Mouse (Mus musculus) stomach, embryonic 14.5 days (tissue): ENCODE data around the gene Retnlg. TPM values are rescaled to one million over a fixed set of nuclear protein-coding genes. Genes with fewer than 3 reads are reported as not detected.

Experiments
- ATAC-seq: fragments of 200-750 bp; cut with Nextera tagmentation; 2 replicates; pipeline ENCODE4 v1.8.0; 2017; ENCODE audit warnings: low read depth, moderate TSS enrichment; ENCODE audit not compliant: insufficient number of reproducible peaks, insufficient read depth, low FRiP score
- H3K27ac ChIP-seq: fragments of 300-500 bp; sonication (generic); 2 replicates; pipeline ENCODE4 v1.5.1; 2014; ENCODE audit warnings: mild to moderate bottlenecking, low read length, moderate library complexity, mixed read lengths
- H3K27me3 ChIP-seq: fragments of 300-500 bp; sonication (generic); 2 replicates; pipeline ENCODE4 v1.6.1; 2014; ENCODE audit warnings: low read length, control low read depth, mixed read lengths; ENCODE audit not compliant: control insufficient read depth, insufficient read depth
- H3K36me3 ChIP-seq: fragments of 300-500 bp; sonication (generic); 2 replicates; pipeline ENCODE4 v1.6.1; 2014; ENCODE audit warnings: mild to moderate bottlenecking, control low read depth, low read length, moderate library complexity, mixed read lengths; ENCODE audit not compliant: control insufficient read depth, insufficient read depth
- H3K4me1 ChIP-seq: fragments of 300-500 bp; sonication (generic); 2 replicates; pipeline ENCODE4 v1.6.1; 2014; ENCODE audit warnings: low read length, control low read depth, mixed read lengths; ENCODE audit not compliant: control insufficient read depth, insufficient read depth
- H3K4me2 ChIP-seq: fragments of 300-500 bp; sonication (generic); replicated peaks from 2 replicates; pipeline ENCODE4 v1.6.1; 2014; ENCODE audit warnings: low read depth, low read length, control low read depth
- H3K4me3 ChIP-seq: fragments of 300-500 bp; sonication (generic); 2 replicates; pipeline ENCODE4 v1.5.1; 2014; ENCODE audit warnings: low read depth, low read length, control low read depth
- H3K9ac ChIP-seq: fragments of 300-500 bp; sonication (generic); replicated peaks from 2 replicates; pipeline ENCODE4 v1.6.1; 2014; ENCODE audit warnings: low read depth, mild to moderate bottlenecking, control low read depth, low read length, moderate library complexity, mixed read lengths
- H3K9me3 ChIP-seq: fragments of 300-500 bp; sonication (generic); 2 replicates; pipeline ENCODE4 v1.6.1; 2016; ENCODE audit warnings: low read depth, low read length, control low read depth; ENCODE audit not compliant: control insufficient read depth
- WGBS: fragments of 180-500 bp; shearing (Covaris S2); extraction: QIAGEN DNeasy Blood & Tissue Kit; methylation state at CpG from one replicate; pipeline ENCODE4 v1.1.7; 2014; 5-methylcytosine and 5-hydroxymethylcytosine counted together
- polyA plus RNA-seq: library from polyadenylated mRNA; unstranded; fragments of >200 nt; fragmentation: Nextera tagmentation; extraction: Ambion mirVana; gene quantifications from 2 replicates; pipeline ENCODE4 v1.2.1, GENCODE M21; 2014

Retnlg gene
- polyA plus RNA-seq, 1 experiment from 2014 or later, result 1.2 TPM

- no peak for ATAC-seq
- WGBS, result 67% methylated on average over 2 of the region's 2 CpGs
Measured at GRCm38 (mm10) chr16:48867690-48868089, 4.7 kb upstream of the Retnlg start.

GRCm38 (mm10) chr16:48868663-48869062, 3.8 kb upstream of the Retnlg start:
- no peak overlapping the region for H3K27ac ChIP-seq
- 33% methylated on average over 1 of the region's 1 CpGs for WGBS
- H3K9ac ChIP-seq, result no peak overlapping the region
- no peaks in the 10 kb centered on the region for H3K9me3 ChIP-seq
- no peak overlapping the region for H3K4me3 ChIP-seq
- H3K4me1 ChIP-seq, result no peaks in the 10 kb centered on the region
- H3K36me3 ChIP-seq, result no peaks in the 10 kb centered on the region
- H3K27me3 ChIP-seq, result no peaks in the 10 kb centered on the region
- H3K4me2 ChIP-seq, result no peak overlapping the region
- no peak for ATAC-seq

More at GRCm38 (mm10) chr16:48867690-48868089, 4.7 kb upstream of the Retnlg start:
- Histone ChIP-seq H3K4me2 (no peak overlapping the region), H3K9me3 (no peaks in the 10 kb centered on the region), H3K9ac (no peak overlapping the region), H3K4me3 (no peak overlapping the region), H3K27me3 (no peaks in the 10 kb centered on the region), H3K4me1 (no peaks in the 10 kb centered on the region), H3K27ac (no peak overlapping the region), H3K36me3 (no peaks in the 10 kb centered on the region)

DNA sequence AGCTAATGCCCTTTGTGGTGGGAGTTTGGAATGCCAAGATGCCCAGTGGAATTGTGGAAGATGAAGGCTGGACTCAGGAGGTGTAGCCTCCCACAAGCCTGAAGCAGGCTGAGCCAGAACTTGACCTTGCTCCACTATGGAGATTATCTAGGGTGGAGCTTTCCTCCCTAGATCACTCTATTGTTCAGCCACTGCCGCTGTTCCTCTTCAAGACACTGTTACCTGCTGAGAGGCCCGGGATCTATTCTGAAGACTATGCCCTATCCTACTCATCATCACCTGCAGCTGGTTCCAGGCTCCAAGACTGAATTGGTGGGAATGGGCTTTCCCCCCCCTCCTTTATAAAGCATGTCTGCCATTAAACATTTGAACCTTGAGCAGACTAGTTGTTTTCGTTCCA, 2.8 kb upstream of the Retnlg start:
- Histone ChIP-seq H3K27ac (no peak overlapping the region), H3K9ac (no peak overlapping the region), H3K9me3 (no peaks in the 10 kb centered on the region), H3K4me3 (no peak overlapping the region), H3K36me3 (no peaks in the 10 kb centered on the region), H3K27me3 (no peaks in the 10 kb centered on the region), H3K4me1 (no peaks in the 10 kb centered on the region), H3K4me2 (no peak overlapping the region)
- 76% methylated on average over 3 of the region's 3 CpGs for WGBS
- no peak for ATAC-seq

DNA sequence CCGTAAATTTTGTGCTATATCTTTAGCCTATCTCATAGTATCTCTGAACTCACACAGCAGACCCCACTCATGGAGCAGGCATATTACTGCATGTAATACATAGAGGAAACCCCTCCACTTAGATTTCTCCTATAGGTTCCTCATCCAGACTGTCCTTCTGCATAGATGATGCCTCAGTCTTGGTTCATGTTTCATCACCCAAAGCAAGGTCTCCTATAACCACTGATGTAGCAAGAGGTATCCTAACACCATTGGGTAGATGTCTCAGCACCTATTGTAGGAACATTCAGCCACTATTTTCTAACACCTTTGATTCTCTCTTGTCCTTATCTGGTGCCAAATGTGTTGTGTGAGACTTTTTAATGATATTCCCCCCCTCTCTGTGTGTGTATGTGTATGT, 667 bp upstream of the Retnlg start:
- Histone ChIP-seq H3K9ac (no peak overlapping the region), H3K27me3 (no peaks in the 10 kb centered on the region), H3K4me2 (no peak overlapping the region), H3K4me1 (no peaks in the 10 kb centered on the region), H3K9me3 (no peaks in the 10 kb centered on the region), H3K36me3 (no peaks in the 10 kb centered on the region), H3K27ac (no peak overlapping the region), H3K4me3 (no peak overlapping the region)
- ATAC-seq, result no peak
- WGBS, result 97% methylated on average over 1 of the region's 1 CpGs

GRCm38 (mm10) chr16:48890733-48891132, 18.3 kb downstream of the Retnlg start:
- Histone ChIP-seq H3K36me3 (no peaks in the 10 kb centered on the region), H3K4me3 (no peak overlapping the region), H3K27ac (no peak overlapping the region), H3K4me1 (no peaks in the 10 kb centered on the region), H3K4me2 (no peak overlapping the region), H3K9me3 (no peaks in the 10 kb centered on the region), H3K9ac (no peak overlapping the region), H3K27me3 (no peaks in the 10 kb centered on the region)
- no peak for ATAC-seq
- WGBS, result 15% methylated on average over 2 of the region's 2 CpGs

DNA sequence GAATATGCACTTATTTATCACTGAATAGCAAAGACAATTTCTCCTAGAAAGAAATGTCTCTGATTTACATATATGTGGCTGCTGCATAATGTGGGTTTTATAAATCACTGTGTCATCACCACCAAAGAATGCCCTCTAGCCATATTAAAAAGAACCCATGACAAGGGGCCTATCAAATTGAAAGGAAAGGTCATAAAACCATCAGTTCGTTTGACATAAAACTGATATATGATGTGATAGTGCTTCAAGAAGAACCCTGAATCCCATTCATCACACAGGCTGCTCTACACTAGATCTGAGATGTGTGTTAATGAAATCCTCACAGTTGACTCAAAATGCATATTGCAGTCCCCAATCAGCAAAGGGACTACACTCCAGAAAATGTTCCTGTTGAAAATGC, 27.4 kb downstream of the Retnlg start:
- Histone ChIP-seq H3K36me3 (no peaks in the 10 kb centered on the region), H3K4me1 (no peaks in the 10 kb centered on the region), H3K27ac (no peak overlapping the region), H3K27me3 (no peaks in the 10 kb centered on the region), H3K4me3 (no peak overlapping the region), H3K9ac (no peak overlapping the region), H3K9me3 (no peaks in the 10 kb centered on the region), H3K4me2 (no peak overlapping the region)
- 79% methylated on average over 1 of the region's 1 CpGs for WGBS
- ATAC-seq, result no peak

GRCm38 (mm10) chr16:48911184-48911583, 38.8 kb downstream of the Retnlg start:
- H3K4me2 ChIP-seq, result no peak overlapping the region
- H3K9me3 ChIP-seq, result no peaks in the 10 kb centered on the region
- no peak overlapping the region for H3K9ac ChIP-seq
- no peaks in the 10 kb centered on the region for H3K4me1 ChIP-seq
- H3K4me3 ChIP-seq, result no peak overlapping the region
- H3K27me3 ChIP-seq, result no peaks in the 10 kb centered on the region
- H3K36me3 ChIP-seq, result no peaks in the 10 kb centered on the region
- no peak for ATAC-seq
- no peak overlapping the region for H3K27ac ChIP-seq
- 81% methylated on average over 1 of the region's 1 CpGs for WGBS

GRCm38 (mm10) chr16:48913206-48913605, 40.8 kb downstream of the Retnlg start:
- Histone ChIP-seq H3K4me1 (no peaks in the 10 kb centered on the region), H3K27me3 (no peaks in the 10 kb centered on the region), H3K36me3 (no peaks in the 10 kb centered on the region), H3K4me3 (no peak overlapping the region), H3K9me3 (no peaks in the 10 kb centered on the region), H3K27ac (no peak overlapping the region), H3K4me2 (no peak overlapping the region), H3K9ac (no peak overlapping the region)
- WGBS, result 90% methylated on average over 3 of the region's 3 CpGs
- no peak for ATAC-seq

GRCm38 (mm10) chr16:48923724-48924123, 51.3 kb downstream of the Retnlg start:
- 85% methylated on average over 1 of the region's 1 CpGs for WGBS
- no peaks in the 10 kb centered on the region for H3K9me3 ChIP-seq
- no peak overlapping the region for H3K4me2 ChIP-seq
- ATAC-seq, result no peak
- no peak overlapping the region for H3K4me3 ChIP-seq
- no peaks in the 10 kb centered on the region for H3K27me3 ChIP-seq
- peaks cover 23% of the 10 kb centered on the region for H3K36me3 ChIP-seq
- no peaks in the 10 kb centered on the region for H3K4me1 ChIP-seq
- H3K27ac ChIP-seq, result no peak overlapping the region
- no peak overlapping the region for H3K9ac ChIP-seq
